Mouse (Mus musculus) skeletal muscle tissue, adult 2 months (tissue): Measurements from ENCODE around the gene Abcc3.

ENCODE experiments used
- DNase-seq: peaks from one replicate; pipeline ENCODE4 v3.0.0-alpha.2; 2012; ENCODE audit warnings: low read depth, low spot score

Abcc3 gene

GRCm38 (mm10) chr11:94392672-94393109, at the start of gene Abcc3:
Gene Abcc3, minus strand, starts transcription at chr11:94392997.
- no peak for DNase-seq

GRCm38 (mm10) chr11:94441752-94442151, 49.0 kb upstream of the Abcc3 start:
- no peak for DNase-seq

GRCm38 (mm10) chr11:94441122-94441521, 48.3 kb upstream of the Abcc3 start:
- DNase-seq = no peak

- no peak for DNase-seq
Observed at GRCm38 (mm10) chr11:94440421-94440820, 47.6 kb upstream of the Abcc3 start.

GRCm38 (mm10) chr11:94429011-94429651, 36.3 kb upstream of the Abcc3 start:
- DNase-seq = no peak

GRCm38 (mm10) chr11:94428091-94428835, 35.5 kb upstream of the Abcc3 start:
- DNase-seq = peak; percentile 25

GRCm38 (mm10) chr11:94425656-94426055, 32.9 kb upstream of the Abcc3 start:
- DNase-seq = no peak

- no peak for DNase-seq
Observed at GRCm38 (mm10) chr11:94425215-94425614, 32.4 kb upstream of the Abcc3 start.

- DNase-seq = no peak
Observed at GRCm38 (mm10) chr11:94424380-94424779, 31.6 kb upstream of the Abcc3 start.

GRCm38 (mm10) chr11:94423855-94424254, 31.1 kb upstream of the Abcc3 start:
- no peak for DNase-seq

- no peak for DNase-seq
Observed at GRCm38 (mm10) chr11:94420991-94421390, 28.2 kb upstream of the Abcc3 start.

- DNase-seq = no peak
Observed at GRCm38 (mm10) chr11:94420325-94420724, 27.5 kb upstream of the Abcc3 start.

GRCm38 (mm10) chr11:94419004-94419727, 26.4 kb upstream of the Abcc3 start:
- DNase-seq = no peak

GRCm38 (mm10) chr11:94414042-94414441, 21.2 kb upstream of the Abcc3 start:
- DNase-seq = no peak

GRCm38 (mm10) chr11:94413516-94413915, 20.7 kb upstream of the Abcc3 start:
- no peak for DNase-seq

- no peak for DNase-seq
Observed at GRCm38 (mm10) chr11:94412998-94413469, 20.2 kb upstream of the Abcc3 start.

- no peak for DNase-seq
Observed at GRCm38 (mm10) chr11:94412562-94412961, 19.8 kb upstream of the Abcc3 start.

GRCm38 (mm10) chr11:94407803-94408321, 15.1 kb upstream of the Abcc3 start:
- DNase-seq = no peak

- DNase-seq = no peak
Observed at GRCm38 (mm10) chr11:94405348-94405747, 12.6 kb upstream of the Abcc3 start.

- DNase-seq = peak; percentile 44
Observed at GRCm38 (mm10) chr11:94404641-94405260, 12.0 kb upstream of the Abcc3 start.

- no peak for DNase-seq
Observed at GRCm38 (mm10) chr11:94404178-94404577, 11.4 kb upstream of the Abcc3 start.

GRCm38 (mm10) chr11:94403757-94404156, 11.0 kb upstream of the Abcc3 start:
- DNase-seq = no peak
